Mouse (Mus musculus) liver, embryonic 14.5 days (tissue): ENCODE data around the gene D16Ertd472e. TPM values are rescaled to one million over a fixed set of nuclear protein-coding genes. Genes with fewer than 3 reads are reported as not detected.

Experiments used
- ATAC-seq: fragments of 200-750 bp; cut with Nextera tagmentation; 2 replicates; pipeline ENCODE4 v1.8.0; 2017; ENCODE audit warnings: moderate number of reproducible peaks, mild to moderate bottlenecking, moderate library complexity; ENCODE audit not compliant: insufficient read depth
- DNase-seq, 3 experiments: peaks; one replicate each; pipeline ENCODE4 v3.0.0-alpha.2; 2012 to 2013; ENCODE audit warnings: low read depth in 3 of 3, low spot score in 3 of 3
- H3K27ac ChIP-seq: fragments of 300-500 bp; sonication (generic); 2 replicates; pipeline ENCODE4 v1.5.1; 2014; ENCODE audit warnings: moderate library complexity, mild to moderate bottlenecking, control low read depth, inconsistent platforms
- H3K27me3 ChIP-seq: fragments of 300-500 bp; sonication (generic); 2 replicates; pipeline ENCODE4 v1.6.1; 2014; ENCODE audit warnings: mild to moderate bottlenecking, low read length, moderate library complexity; ENCODE audit not compliant: control insufficient read depth, insufficient read depth
- H3K36me3 ChIP-seq: fragments of 300-500 bp; sonication (generic); replicated peaks from 2 replicates; pipeline ENCODE4 v1.6.1; 2014; ENCODE audit warnings: low read depth; ENCODE audit not compliant: control insufficient read depth, insufficient read depth
- H3K4me1 ChIP-seq, 2 experiments: fragments of 200-500 bp in 1 of 2; fragments of 300-500 bp in 1 of 2; sonication (generic) in 1 of 2; replicated peaks; 2 replicates each; pipeline ENCODE4 v1.6.1; 2012 to 2014; ENCODE audit warnings: antibody characterized with exemption in 1 of 2, inconsistent platforms in 1 of 2, low read length in 1 of 2; ENCODE audit not compliant: control insufficient read depth in 2 of 2, insufficient read depth in 2 of 2
- H3K4me2 ChIP-seq: fragments of 300-500 bp; sonication (generic); 2 replicates; pipeline ENCODE4 v1.6.1; 2014; ENCODE audit warnings: low read depth, mild to moderate bottlenecking, control low read depth, moderate library complexity
- H3K4me3 ChIP-seq, 2 experiments: fragments of 200-500 bp in 1 of 2; fragments of 300-500 bp in 1 of 2; sonication (generic) in 1 of 2; 2 replicates each; pipeline ENCODE4 v1.5.1; 2012 to 2014; ENCODE audit warnings: low read depth in 2 of 2, low read length in 2 of 2, mild to moderate bottlenecking in 2 of 2, control low read depth in 1 of 2, inconsistent platforms in 1 of 2, moderate library complexity in 1 of 2; ENCODE audit not compliant: insufficient read depth in 1 of 2
- H3K9ac ChIP-seq: fragments of 300-500 bp; sonication (generic); replicated peaks from 2 replicates; pipeline ENCODE4 v1.6.1; 2014; ENCODE audit warnings: mild to moderate bottlenecking, control low read depth, moderate library complexity
- H3K9me3 ChIP-seq: fragments of 300-500 bp; sonication (generic); 2 replicates; pipeline ENCODE4 v1.6.1; 2016; ENCODE audit warnings: low read length, mixed read lengths; ENCODE audit not compliant: control insufficient read depth
- CTCF ChIP-seq: IDR thresholded peaks from 2 replicates; pipeline ENCODE4 v1.5.1; 2016; ENCODE audit warnings: antibody characterized with exemption, low read depth, control low read depth
- EP300 ChIP-seq: IDR thresholded peaks from 2 replicates; pipeline ENCODE4 v1.6.1; 2016; ENCODE audit warnings: antibody characterized with exemption, low read depth
- WGBS: fragments of 180-500 bp; shearing (Covaris S2); extraction: QIAGEN DNeasy Blood & Tissue Kit; methylation state at CpG from one replicate; pipeline ENCODE4 v1.1.7; 2014; ENCODE audit not compliant: insufficient replicate concordance; 5-methylcytosine and 5-hydroxymethylcytosine counted together
- polyA plus RNA-seq, 2 experiments: library from polyadenylated mRNA; depleted of rRNA in 1 of 2; stranded (reverse) in 1 of 2; unstranded in 1 of 2; fragments of >200 nt; fragmentation: Nextera tagmentation in 1 of 2; extraction: Ambion mirVana in 1 of 2; gene quantifications; 2 replicates each; pipeline versions ENCODE4 v1.2.1 to v1.2.3; 2012 to 2014

D16Ertd472e gene
- polyA plus RNA-seq, 2 experiments: 1.9 to 4.2 TPM

- ATAC-seq (no peak), DNase-seq (no peak)
- no peaks in the 10 kb centered on the region for H3K27me3 ChIP-seq
- no peaks in the 10 kb centered on the region for H3K36me3 ChIP-seq
- H3K27ac ChIP-seq: no peak overlapping the region
- H3K4me3 ChIP-seq: no peak overlapping the region
- H3K4me1 ChIP-seq: peaks cover 0 to 16% of the 10 kb centered on the region in 2 experiments; a peak in 2 of 4 replicates
- no peak for TF ChIP-seq EP300
- TF ChIP-seq CTCF: no peak
- no peak overlapping the region for H3K9ac ChIP-seq
- no peaks in the 10 kb centered on the region for H3K9me3 ChIP-seq
- H3K4me2 ChIP-seq: no peak overlapping the region
- WGBS: 54% methylated on average over 4 of the region's 4 CpGs
Observed at GRCm38 (mm10) chr16:78557573-78557972, 18.9 kb downstream of the D16Ertd472e start.

- no peak for ATAC-seq
- Histone ChIP-seq H3K4me1 (peaks cover 0 to 14% of the 10 kb centered on the region in 2 experiments; a peak in 2 of 4 replicates), H3K27me3 (no peaks in the 10 kb centered on the region), H3K4me2 (no peak overlapping the region), H3K36me3 (no peaks in the 10 kb centered on the region), H3K9ac (no peak overlapping the region), H3K27ac (no peak overlapping the region), H3K4me3 (no peak overlapping the region), H3K9me3 (no peaks in the 10 kb centered on the region)
- DNase-seq: no peak
- 72% methylated on average over 10 of the region's 10 CpGs for WGBS
- no peak for TF ChIP-seq CTCF
- TF ChIP-seq EP300: no peak
Observed at GRCm38 (mm10) chr16:78554911-78555648, 21.4 kb downstream of the D16Ertd472e start.

GRCm38 (mm10) chr16:78547367-78547766, 29.1 kb downstream of the D16Ertd472e start:
- H3K4me3 ChIP-seq: no peak overlapping the region
- no peaks in the 10 kb centered on the region for H3K4me1 ChIP-seq
- H3K4me2 ChIP-seq: no peak overlapping the region
- no peaks in the 10 kb centered on the region for H3K36me3 ChIP-seq
- H3K27ac ChIP-seq: no peak overlapping the region
- no peak for TF ChIP-seq EP300
- TF ChIP-seq CTCF: no peak
- H3K9me3 ChIP-seq: no peaks in the 10 kb centered on the region
- WGBS: 80% methylated on average over 10 of the region's 10 CpGs
- ATAC-seq: no peak
- no peaks in the 10 kb centered on the region for H3K27me3 ChIP-seq
- no peak overlapping the region for H3K9ac ChIP-seq
- DNase-seq: no peak

GRCm38 (mm10) chr16:78546529-78546928, 30.0 kb downstream of the D16Ertd472e start:
- no peak for ATAC-seq
- no peak for DNase-seq
- H3K27me3 ChIP-seq: no peaks in the 10 kb centered on the region
- H3K36me3 ChIP-seq: no peaks in the 10 kb centered on the region
- H3K4me1 ChIP-seq: no peaks in the 10 kb centered on the region
- H3K4me2 ChIP-seq: no peak overlapping the region
- H3K4me3 ChIP-seq: no peak overlapping the region
- no peak overlapping the region for H3K9ac ChIP-seq
- H3K27ac ChIP-seq: no peak overlapping the region
- 38% methylated on average over 6 of the region's 6 CpGs for WGBS
- TF ChIP-seq EP300 (no peak), CTCF (no peak)
- H3K9me3 ChIP-seq: no peaks in the 10 kb centered on the region

- H3K4me1 ChIP-seq: no peaks in the 10 kb centered on the region
- H3K27ac ChIP-seq: no peak overlapping the region
- no peak for ATAC-seq
- no peak for DNase-seq
- H3K36me3 ChIP-seq: no peaks in the 10 kb centered on the region
- no peaks in the 10 kb centered on the region for H3K27me3 ChIP-seq
- no peak overlapping the region for H3K4me2 ChIP-seq
- TF ChIP-seq EP300: no peak
- TF ChIP-seq CTCF: no peak
- no peaks in the 10 kb centered on the region for H3K9me3 ChIP-seq
- H3K9ac ChIP-seq: no peak overlapping the region
- no peak overlapping the region for H3K4me3 ChIP-seq
- whole genome bisulfite sequencing: 45% methylated on average over 16 of the region's 16 CpGs
Observed at GRCm38 (mm10) chr16:78540376-78541246, 35.9 kb downstream of the D16Ertd472e start.
